Mouse (Mus musculus) heart, adult 2 months (tissue): ENCODE measurements around the gene Mdga1. TPM values are rescaled to one million over a fixed set of nuclear protein-coding genes. Genes with fewer than 3 reads are reported as not detected.
A peak's percentile ranks its signal among the peaks of the same experiment; 100 is the strongest.

ENCODE experiments used
- DNase-seq, 2 experiments: peaks; one replicate each; pipeline ENCODE4 v3.0.0; 2021
- H3K27ac ChIP-seq: fragments of 200-600 bp; 2 replicates; pipeline ENCODE4 v1.8.1; 2022
- H3K27me3 ChIP-seq: fragments of 200-500 bp; 2 replicates; pipeline ENCODE4 v1.6.1; 2012; ENCODE audit warnings: mild to moderate bottlenecking, low read length, inconsistent platforms, mixed read lengths; ENCODE audit not compliant: control insufficient read depth, insufficient read depth
- H3K36me3 ChIP-seq: fragments of 200-500 bp; 2 replicates; pipeline ENCODE4 v1.6.1; 2012; ENCODE audit warnings: low read length, inconsistent platforms; ENCODE audit not compliant: control insufficient read depth, insufficient read depth
- H3K4me1 ChIP-seq: fragments of 200-500 bp; 2 replicates; pipeline ENCODE4 v1.6.1; 2011; ENCODE audit warnings: low read length; ENCODE audit not compliant: control insufficient read depth, insufficient read depth
- H3K4me3 ChIP-seq: fragments of 200-600 bp; 2 replicates; pipeline ENCODE4 v1.8.1; 2022
- H3K79me2 ChIP-seq: fragments of 200-500 bp; replicated peaks from 2 replicates; pipeline ENCODE4 v1.6.1; 2012; ENCODE audit warnings: mild to moderate bottlenecking, inconsistent platforms, low read length, moderate library complexity, mixed read lengths; ENCODE audit not compliant: control insufficient read depth, insufficient read depth
- H3K9ac ChIP-seq: fragments of 200-500 bp; 2 replicates; pipeline ENCODE4 v1.6.1; 2012; ENCODE audit warnings: low read depth, mild to moderate bottlenecking, control low read depth, inconsistent platforms, low read length, mixed read lengths
- CTCF ChIP-seq: fragments of 200-600 bp; IDR thresholded peaks from 2 replicates; pipeline ENCODE4 v1.8.1; 2022; ENCODE audit warnings: antibody characterized with exemption, mild to moderate bottlenecking, moderate library complexity
- EP300 ChIP-seq: fragments of 200-500 bp; IDR thresholded peaks from 2 replicates; pipeline ENCODE4 v1.6.1; 2011; ENCODE audit warnings: low read depth, low read length, control low read depth; ENCODE audit not compliant: insufficient read depth
- POLR2A ChIP-seq: fragments of 200-500 bp; IDR thresholded peaks from 2 replicates; pipeline ENCODE4 v1.6.1; 2011; ENCODE audit warnings: mild to moderate bottlenecking, low read depth, low read length, control low read depth; ENCODE audit not compliant: insufficient read depth
- WGBS: fragments of 180-500 bp; shearing (Covaris S2); methylation state at CpG from one replicate; pipeline ENCODE4 v1.1.7; 2018; 5-methylcytosine and 5-hydroxymethylcytosine counted together
- intact Hi-C: fragments of 180-260 bp; cut with DNase I; formaldehyde crosslinking; loops from one replicate; pipeline ENCODE4 v1.15.1; 2025
- polyA plus RNA-seq: library from polyadenylated mRNA; depleted of rRNA; stranded (reverse); fragments of >200 nt; gene quantifications from 2 replicates; pipeline ENCODE4 v1.2.3, GENCODE M21; 2012
- total RNA-seq, 2 experiments: library from RNA; stranded (reverse); gene quantifications; 2 replicates each; pipeline ENCODE4 v1.2.3; 2021

Mdga1 gene
- total and polyA plus RNA-seq, 3 experiments: 13.4 to 26.3 (median 15.4) TPM

- peaks cover 2% of the 10 kb centered on the region; the same call in 1 of the 2 replicates for H3K4me1 ChIP-seq
- WGBS: 54% methylated on average over 5 of the region's 5 CpGs
- no peak for TF ChIP-seq POLR2A
- TF ChIP-seq CTCF: no peak
- no peak for TF ChIP-seq EP300
- H3K36me3 ChIP-seq: no peaks in the 10 kb centered on the region
- no peaks in the 10 kb centered on the region for H3K27me3 ChIP-seq
- no peak for DNase-seq
- no peak overlapping the region for H3K9ac ChIP-seq
- no peak overlapping the region for H3K27ac ChIP-seq
- no peak overlapping the region for H3K4me3 ChIP-seq
- no peaks in the 10 kb centered on the region for H3K79me2 ChIP-seq
- intact Hi-C loops: no loop called here
Observed at GRCm38 (mm10) chr17:29988141-29988540, 18.3 kb upstream of the Mdga1 start.

GRCm38 (mm10) chr17:29985534-29985933 lies 15.6 kb upstream of the Mdga1 start:
- no peak for TF ChIP-seq CTCF
- no peak for TF ChIP-seq POLR2A
- TF ChIP-seq EP300: no peak
- Histone ChIP-seq H3K79me2 (no peaks in the 10 kb centered on the region), H3K9ac (no peak overlapping the region), H3K27ac (peak overlapping the region; percentile 4; the same call in 1 of the 2 replicates), H3K27me3 (no peaks in the 10 kb centered on the region), H3K4me3 (no peak overlapping the region), H3K36me3 (no peaks in the 10 kb centered on the region), H3K4me1 (peaks cover 2% of the 10 kb centered on the region; the same call in 1 of the 2 replicates)
- DNase-seq: peak in 1 of 2 experiments; percentile 48
- WGBS: 9% methylated on average over 3 of the region's 3 CpGs
- intact Hi-C loops: no loop called here

- no peak overlapping the region for H3K4me3 ChIP-seq
- no peaks in the 10 kb centered on the region for H3K36me3 ChIP-seq
- no peak for DNase-seq
- 85% methylated on average over 7 of the region's 7 CpGs for WGBS
- H3K4me1 ChIP-seq: peaks cover 2% of the 10 kb centered on the region; the same call in 1 of the 2 replicates
- H3K27ac ChIP-seq: peak overlapping the region; percentile 4
- no peaks in the 10 kb centered on the region for H3K27me3 ChIP-seq
- H3K9ac ChIP-seq: no peak overlapping the region
- intact Hi-C loops: no loop called here
- no peaks in the 10 kb centered on the region for H3K79me2 ChIP-seq
- TF ChIP-seq POLR2A (no peak), EP300 (no peak), CTCF (no peak)
Observed at GRCm38 (mm10) chr17:29984931-29985330, 15.0 kb upstream of the Mdga1 start.

GRCm38 (mm10) chr17:29983190-29983589 lies 13.3 kb upstream of the Mdga1 start:
- no peak for DNase-seq
- no peaks in the 10 kb centered on the region for H3K36me3 ChIP-seq
- H3K4me1 ChIP-seq: peaks cover 2% of the 10 kb centered on the region; the same call in 1 of the 2 replicates
- TF ChIP-seq EP300: no peak
- TF ChIP-seq CTCF: no peak
- TF ChIP-seq POLR2A: no peak
- intact Hi-C loops: no loop called here
- H3K27ac ChIP-seq: no peak overlapping the region
- 78% methylated on average over 5 of the region's 5 CpGs for WGBS
- H3K9ac ChIP-seq: no peak overlapping the region
- no peaks in the 10 kb centered on the region for H3K79me2 ChIP-seq
- H3K27me3 ChIP-seq: no peaks in the 10 kb centered on the region
- H3K4me3 ChIP-seq: no peak overlapping the region

- no peak for TF ChIP-seq POLR2A
- no peak for TF ChIP-seq EP300
- no peak for TF ChIP-seq CTCF
- DNase-seq: no peak
- Histone ChIP-seq H3K27ac (no peak overlapping the region), H3K4me3 (no peak overlapping the region), H3K36me3 (no peaks in the 10 kb centered on the region), H3K9ac (no peak overlapping the region), H3K27me3 (no peaks in the 10 kb centered on the region), H3K79me2 (no peaks in the 10 kb centered on the region), H3K4me1 (peaks cover 2% of the 10 kb centered on the region; the same call in 1 of the 2 replicates)
- intact Hi-C loops: no loop called here
- WGBS: 65% methylated on average over 8 of the region's 8 CpGs
Observed at GRCm38 (mm10) chr17:29981568-29981967, 11.7 kb upstream of the Mdga1 start.

- no peak for DNase-seq
Observed at GRCm38 (mm10) chr17:29979841-29980240, 10.0 kb upstream of the Mdga1 start.

More at GRCm38 (mm10) chr17:29979841-29980240, 10.0 kb upstream of the Mdga1 start:
- no peak overlapping the region for H3K4me3 ChIP-seq
- no peaks in the 10 kb centered on the region for H3K27me3 ChIP-seq
- no peaks in the 10 kb centered on the region for H3K79me2 ChIP-seq
- intact Hi-C loops: loop anchor here (10.0 kb wide), 2 partner anchors 215 to 275 kb away; no protein-coding TSS in a partner anchor
- no peaks in the 10 kb centered on the region for H3K36me3 ChIP-seq
- no peak overlapping the region for H3K9ac ChIP-seq
- no peaks in the 10 kb centered on the region; the same call in 1 of the 2 replicates for H3K4me1 ChIP-seq
- TF ChIP-seq CTCF (no peak), POLR2A (no peak), EP300 (no peak)
- no peak overlapping the region for H3K27ac ChIP-seq
- 71% methylated on average over 7 of the region's 7 CpGs for WGBS
